Mouse (Mus musculus): ENCODE measurements around the gene Kmt2d. TPM values are rescaled to one million over a fixed set of nuclear protein-coding genes. Genes with fewer than 3 reads are reported as not detected.
"Not testable (repeated sequence)": the region's sequence is repeated elsewhere in the genome, so short reads cannot be mapped to it uniquely, and the experiment has no call there.

Gene Kmt2d
- total RNA-seq (2022) = 10 to 100 TPM; 52.6 to 67.2 (median 59.1) TPM

GRCm38 (mm10) chr15:98871070-98871915 is at the start of gene Kmt2d:
Gene Kmt2d, minus strand, starts transcription at chr15:98871204.
- DNase-seq (ENCODE audit: low spot score in 2 of 2) = no peak

- DNase-seq (ENCODE audit: low spot score in 2 of 2) = not testable (repeated sequence)
Measured at GRCm38 (mm10) chr15:98918499-98918895, 47.5 kb upstream of the Kmt2d start.

GRCm38 (mm10) chr15:98917538-98918498 is 46.8 kb upstream of the Kmt2d start, which contains the start of gene Lmbr1l:
Gene Lmbr1l, minus strand, starts transcription at chr15:98918231.
- peak; percentile 98 to 99 for DNase-seq (ENCODE audit: low spot score in 2 of 2)

GRCm38 (mm10) chr15:98917091-98917490 is 46.1 kb upstream of the Kmt2d start:
- DNase-seq (ENCODE audit: low spot score in 2 of 2) = no peak

GRCm38 (mm10) chr15:98916016-98916415 is 45.0 kb upstream of the Kmt2d start:
- DNase-seq (ENCODE audit: low spot score in 2 of 2) = no peak

- no peak for DNase-seq (ENCODE audit: low spot score in 2 of 2)
Measured at GRCm38 (mm10) chr15:98914903-98915302, 43.9 kb upstream of the Kmt2d start.

GRCm38 (mm10) chr15:98904692-98905091 is 33.7 kb upstream of the Kmt2d start:
- DNase-seq (ENCODE audit: low spot score in 2 of 2) = no peak

GRCm38 (mm10) chr15:98902600-98902999 is 31.6 kb upstream of the Kmt2d start:
- no peak for DNase-seq (ENCODE audit: low spot score in 2 of 2)

GRCm38 (mm10) chr15:98901530-98901929 is 30.5 kb upstream of the Kmt2d start:
- DNase-seq (ENCODE audit: low spot score in 2 of 2) = no peak

- no peak for DNase-seq (ENCODE audit: low spot score in 2 of 2)
Measured at GRCm38 (mm10) chr15:98897928-98898800, 27.2 kb upstream of the Kmt2d start, which contains the start of gene Dhh. Gene Dhh, minus strand, starts transcription at chr15:98898540.

- DNase-seq (ENCODE audit: low spot score in 2 of 2) = no peak
Measured at GRCm38 (mm10) chr15:98897495-98897894, 26.5 kb upstream of the Kmt2d start.

GRCm38 (mm10) chr15:98895635-98896589 is 24.9 kb upstream of the Kmt2d start:
- DNase-seq (ENCODE audit: low spot score in 2 of 2) = no peak

- DNase-seq (ENCODE audit: low spot score in 2 of 2) = no peak
Measured at GRCm38 (mm10) chr15:98894746-98895634, 24.0 kb upstream of the Kmt2d start.

GRCm38 (mm10) chr15:98893940-98894745 is 23.1 kb upstream of the Kmt2d start, which contains the start of gene Rhebl1:
Gene Rhebl1, minus strand, starts transcription at chr15:98894540.
- DNase-seq (ENCODE audit: low spot score in 2 of 2) = no peak

- no peak for DNase-seq (ENCODE audit: low spot score in 2 of 2)
Measured at GRCm38 (mm10) chr15:98893036-98893435, 22.0 kb upstream of the Kmt2d start.

GRCm38 (mm10) chr15:98891907-98892606 is 21.1 kb upstream of the Kmt2d start:
- peak in 1 of 2 experiments; percentile 46 for DNase-seq (ENCODE audit: low spot score in 2 of 2)

- DNase-seq (ENCODE audit: low spot score in 2 of 2) = no peak
Measured at GRCm38 (mm10) chr15:98891198-98891742, 20.3 kb upstream of the Kmt2d start.

Data from gastrocnemius, adult 8-10 months (tissue).